In genomic region chr19:55136693-55137427, GRCm38 (mm10) we compare ENCODE assay signal across 12 mouse cellular contexts. TPM values are rescaled to one million over a fixed set of nuclear protein-coding genes. Genes with fewer than 3 reads are reported as not detected.
DNase-seq lines count a peak whose midpoint lies in the region; ATAC-seq and TF ChIP-seq lines count a peak whose summit lies in the region.
"Had no signal": no experiment of that assay in that cellular context is flagged by ENCODE, and none has a peak within 500 bp of the region (broad histone marks: within the 10 kb centered on the region; RNA-seq: fewer than 3 reads in every experiment).

No protein-coding gene starts in this region.

- intact Hi-C loops in heart, postnatal 14 days (cut with DNase I): no loop called here

- H3K9me3 ChIP-seq in midbrain, postnatal 0 days (ENCODE audit: low read length): no peaks in the 10 kb centered on the region
- no peaks in the 10 kb centered on the region for H3K9me3 ChIP-seq in midbrain, embryonic 13.5 days
- H3K9me3 ChIP-seq in kidney, postnatal 0 days (replicated peaks; ENCODE audit: low read length): no peaks in the 10 kb centered on the region
- no peaks in the 10 kb centered on the region for H3K9me3 ChIP-seq in midbrain, embryonic 11.5 days (ENCODE audit: control insufficient read depth, low read length)
- H3K9me3 ChIP-seq: forebrain, embryonic 15.5 days had no signal

- H3K9ac ChIP-seq in midbrain, postnatal 0 days (replicated peaks; ENCODE audit: low read length, poor library complexity, severe bottlenecking): no peak overlapping the region
- no peak overlapping the region for H3K9ac ChIP-seq in midbrain, embryonic 13.5 days (replicated peaks)
- H3K9ac ChIP-seq in kidney, postnatal 0 days (ENCODE audit: low read depth, low read length): no peak overlapping the region
- no peak overlapping the region for H3K9ac ChIP-seq in midbrain, embryonic 11.5 days (ENCODE audit: low read length)
- H3K9ac ChIP-seq: forebrain, embryonic 15.5 days; liver, embryonic 14.5 days had no signal

- no peak for TF ChIP-seq CTCF in midbrain, postnatal 0 days (IDR thresholded peaks at IDR 0.05)
- TF ChIP-seq CTCF in kidney, postnatal 0 days (IDR thresholded peaks at IDR 0.05; ENCODE audit: low read depth): no peak

- WGBS in midbrain, postnatal 0 days: 58% methylated on average over 4 of the region's 4 CpGs
- WGBS in midbrain, embryonic 13.5 days: 61% methylated on average over 4 of the region's 4 CpGs
- 39% methylated on average over 4 of the region's 4 CpGs for WGBS in kidney, postnatal 0 days
- 69% methylated on average over 4 of the region's 4 CpGs for WGBS in midbrain, embryonic 11.5 days

- no peaks in the 10 kb centered on the region for H3K27me3 ChIP-seq in midbrain, postnatal 0 days (ENCODE audit: insufficient read depth, low read length)
- no peaks in the 10 kb centered on the region for H3K27me3 ChIP-seq in midbrain, embryonic 13.5 days
- no peaks in the 10 kb centered on the region for H3K27me3 ChIP-seq in kidney, postnatal 0 days (ENCODE audit: insufficient read depth, low read length)
- H3K27me3 ChIP-seq in splenic B cell, adult 2 months (ENCODE audit: control insufficient read depth, insufficient read depth, low read length, poor library complexity, severe bottlenecking): no peaks in the 10 kb centered on the region
- no peaks in the 10 kb centered on the region for H3K27me3 ChIP-seq in midbrain, embryonic 11.5 days (ENCODE audit: control insufficient read depth, insufficient read depth, low read length)
- H3K27me3 ChIP-seq: forebrain, embryonic 15.5 days had no signal

- H3K4me2 ChIP-seq in midbrain, postnatal 0 days (ENCODE audit: low read depth, low read length, poor library complexity, severe bottlenecking): no peak overlapping the region
- H3K4me2 ChIP-seq in midbrain, embryonic 13.5 days (replicated peaks): no peak overlapping the region
- H3K4me2 ChIP-seq in kidney, postnatal 0 days (ENCODE audit: low read length): no peak overlapping the region; the same call in 1 of the 2 replicates
- no peak overlapping the region for H3K4me2 ChIP-seq in midbrain, embryonic 11.5 days
- H3K4me2 ChIP-seq: forebrain, embryonic 15.5 days had no signal

- H3K4me1 ChIP-seq in midbrain, postnatal 0 days (ENCODE audit: insufficient read depth, low read length): no peaks in the 10 kb centered on the region
- 0 out of 2 replicates have a peak, but pooled peaks cover 10% of the 10 kb centered on the region for H3K4me1 ChIP-seq in midbrain, embryonic 13.5 days (replicated peaks)
- H3K4me1 ChIP-seq in kidney, postnatal 0 days (replicated peaks; ENCODE audit: insufficient read depth, low read length): peaks cover 10% of the 10 kb centered on the region; the same call in 1 of the 2 replicates
- peaks cover 10% of the 10 kb centered on the region for H3K4me1 ChIP-seq in midbrain, embryonic 11.5 days (ENCODE audit: control insufficient read depth, insufficient read depth, low read length)
- H3K4me1 ChIP-seq: forebrain, embryonic 15.5 days had no signal

- peak; percentile 52 for DNase-seq in midbrain, postnatal 0 days (ENCODE audit: low spot score)
- DNase-seq in heart, postnatal 14 days: peak; percentile 61 to 78
- peak; percentile 81 for DNase-seq in kidney, postnatal 0 days (ENCODE audit: low spot score)
- peak; percentile 11 for DNase-seq in splenic B cell, adult 2 months (ENCODE audit: low read depth, low spot score)
- no peak for DNase-seq in layer of hippocampus, postnatal 10 days (ENCODE audit: low spot score in 2 of 2)
- no peak for DNase-seq in midbrain, embryonic 11.5 days (ENCODE audit: low spot score, missing footprints)
- DNase-seq: right cerebral cortex, postnatal 4 days had no signal

- no peaks in the 10 kb centered on the region for H3K36me3 ChIP-seq in midbrain, postnatal 0 days (ENCODE audit: insufficient read depth, low read length)
- no peaks in the 10 kb centered on the region for H3K36me3 ChIP-seq in midbrain, embryonic 13.5 days
- H3K36me3 ChIP-seq in kidney, postnatal 0 days (ENCODE audit: insufficient read depth, low read length): no peaks in the 10 kb centered on the region
- H3K36me3 ChIP-seq in splenic B cell, adult 2 months (ENCODE audit: control insufficient read depth, insufficient read depth, low read length, poor library complexity, severe bottlenecking): no peaks in the 10 kb centered on the region
- H3K36me3 ChIP-seq in midbrain, embryonic 11.5 days (ENCODE audit: control insufficient read depth, insufficient read depth, low read length): no peaks in the 10 kb centered on the region
- H3K36me3 ChIP-seq: forebrain, embryonic 15.5 days had no signal

- H3K27ac ChIP-seq in midbrain, postnatal 0 days (ENCODE audit: low read depth, low read length): no peak overlapping the region
- no peak overlapping the region for H3K27ac ChIP-seq in midbrain, embryonic 13.5 days
- peak overlapping the region; percentile 55 for H3K27ac ChIP-seq in kidney, postnatal 0 days
- H3K27ac ChIP-seq in midbrain, embryonic 11.5 days (ENCODE audit: low read depth, low read length): no peak overlapping the region
- H3K27ac ChIP-seq: forebrain, embryonic 15.5 days; liver, embryonic 14.5 days had no signal

- no peak overlapping the region for H3K4me3 ChIP-seq in midbrain, postnatal 0 days (ENCODE audit: low read depth, low read length)
- no peak overlapping the region for H3K4me3 ChIP-seq in midbrain, embryonic 13.5 days (replicated peaks)
- no peak overlapping the region for H3K4me3 ChIP-seq in kidney, postnatal 0 days (replicated peaks; ENCODE audit: low read depth, low read length)
- no peak overlapping the region for H3K4me3 ChIP-seq in midbrain, embryonic 11.5 days (ENCODE audit: low read depth, low read length)
- H3K4me3 ChIP-seq: forebrain, embryonic 15.5 days had no signal

- no peak for ATAC-seq in midbrain, postnatal 0 days (ENCODE audit: low FRiP score)
- ATAC-seq in midbrain, embryonic 13.5 days: no peak
- peak; percentile 80; the same call in 1 of the 2 replicates for ATAC-seq in kidney, postnatal 0 days (replicated peaks; ENCODE audit: low FRiP score, low read depth)
- ATAC-seq in frontal cortex, adult (ENCODE audit: low TSS enrichment): no peak
- ATAC-seq in midbrain, embryonic 11.5 days (ENCODE audit: low FRiP score): no peak
- ATAC-seq: forebrain, embryonic 15.5 days had no signal

RNA-seq across cellular contexts. Expression of gene Gpam, which starts 9.8 kb away (rescaled TPM):
- 81.1 and 83.0 TPM in 2 replicates for total RNA-seq in midbrain, postnatal 0 days (2014; rRNA removed)
- 23.6 and 24.0 TPM in 2 replicates for polyA plus RNA-seq in midbrain, postnatal 0 days (2015; fragmentation: Nextera tagmentation; extraction: Ambion mirVana)
- polyA plus RNA-seq in midbrain, embryonic 13.5 days (2015; fragmentation: Nextera tagmentation; extraction: Ambion mirVana): 21.7 and 21.8 TPM in 2 replicates
- 100 to 1,000 TPM; 165 to 166 TPM for total RNA-seq in heart, postnatal 14 days (2021)
- 16.6 and 17.3 TPM in 2 replicates for polyA plus RNA-seq in kidney, postnatal 0 days (2015; fragmentation: Nextera tagmentation; extraction: Ambion mirVana)
- total RNA-seq in layer of hippocampus, postnatal 10 days (2021): 10 to 100 TPM; 73.0 to 76.0 TPM
- 23.6 and 27.1 TPM in 2 replicates for polyA plus RNA-seq in midbrain, embryonic 11.5 days (2014; fragmentation: Nextera tagmentation; extraction: Ambion mirVana)

RNA-seq across cellular contexts. Expression of gene Tectb, which starts 43.7 kb away (rescaled TPM):
- 0.09 TPM in 1 of 2 replicates, not detected in the other for total RNA-seq in midbrain, postnatal 0 days (2014; rRNA removed)
- polyA plus RNA-seq in midbrain, postnatal 0 days (2015; fragmentation: Nextera tagmentation; extraction: Ambion mirVana): 0.16 and 0.34 TPM in 2 replicates
- polyA plus RNA-seq in midbrain, embryonic 13.5 days (2015; fragmentation: Nextera tagmentation; extraction: Ambion mirVana): 0.30 and 0.83 TPM in 2 replicates
- total RNA-seq in heart, postnatal 14 days (2021): under 1 TPM; 0.17 to 0.72 TPM
- 0.05 TPM in 1 of 2 replicates, not detected in the other for polyA plus RNA-seq in kidney, postnatal 0 days (2015; fragmentation: Nextera tagmentation; extraction: Ambion mirVana)
- total RNA-seq in layer of hippocampus, postnatal 10 days (2021): under 1 TPM; 0.13 to 0.48 TPM
- 0.05 TPM in 1 of 2 replicates, not detected in the other for polyA plus RNA-seq in midbrain, embryonic 11.5 days (2014; fragmentation: Nextera tagmentation; extraction: Ambion mirVana)
- polyA plus RNA-seq: large intestine, adult 2 months had no signal

Comparison
In these comparisons a context has a peak if more than half of its experiments do, and no peak if none do; other contexts are left out.
1. DNase-seq: peak in midbrain, postnatal 0 days (single experiment), heart, postnatal 14 days (2 of 2), kidney, postnatal 0 days (single experiment) and splenic B cell, adult 2 months (single experiment); none in layer of hippocampus, postnatal 10 days (0 of 2) and midbrain, embryonic 11.5 days (single experiment).